Mouse (Mus musculus): ENCODE results near the gene Git1. TPM values are rescaled to one million over a fixed set of nuclear protein-coding genes. Genes with fewer than 3 reads are reported as not detected.

Gene Git1
- polyA plus RNA-seq, 1 experiment = 110 TPM

- Histone ChIP-seq H3K27me3 (ENCODE audit: control insufficient read depth, insufficient read depth, low read length) (no peaks in the 10 kb centered on the region), H3K27ac (ENCODE audit: insufficient read depth, low read length) (0 out of 2 replicates have a peak overlapping the region, but pooled peaks have one; percentile 29), H3K4me1 (ENCODE audit: control insufficient read depth, insufficient read depth, low read length) (peaks cover 40% of the 10 kb centered on the region), H3K4me3 (replicated peaks; ENCODE audit: insufficient read depth, low read depth, low read length) (no peak overlapping the region)
- no peak for DNase-seq
- no peak for TF ChIP-seq CTCF (IDR thresholded peaks at IDR 0.05; ENCODE audit: borderline replicate concordance, insufficient read depth, low read depth, low read length)
- TF ChIP-seq POLR2A (IDR thresholded peaks at IDR 0.05; ENCODE audit: borderline replicate concordance, insufficient read depth, low read length) = no peak
- WGBS = 81% methylated on average over 11 of the region's 11 CpGs
Measured at GRCm38 (mm10) chr11:77483510-77484255, 9.7 kb upstream of the Git1 start.

GRCm38 (mm10) chr11:77485229-77485628, 8.1 kb upstream of the Git1 start:
- peaks cover 42% of the 10 kb centered on the region for H3K4me1 ChIP-seq (ENCODE audit: control insufficient read depth, insufficient read depth, low read length)
- H3K27ac ChIP-seq (ENCODE audit: insufficient read depth, low read length) = no peak overlapping the region
- no peak for TF ChIP-seq CTCF (IDR thresholded peaks at IDR 0.05; ENCODE audit: borderline replicate concordance, insufficient read depth, low read depth, low read length)
- TF ChIP-seq POLR2A (IDR thresholded peaks at IDR 0.05; ENCODE audit: borderline replicate concordance, insufficient read depth, low read length) = no peak
- DNase-seq = no peak
- H3K27me3 ChIP-seq (ENCODE audit: control insufficient read depth, insufficient read depth, low read length) = no peaks in the 10 kb centered on the region
- H3K4me3 ChIP-seq (replicated peaks; ENCODE audit: insufficient read depth, low read depth, low read length) = no peak overlapping the region
- WGBS = 56% methylated on average over 6 of the region's 6 CpGs

DNA sequence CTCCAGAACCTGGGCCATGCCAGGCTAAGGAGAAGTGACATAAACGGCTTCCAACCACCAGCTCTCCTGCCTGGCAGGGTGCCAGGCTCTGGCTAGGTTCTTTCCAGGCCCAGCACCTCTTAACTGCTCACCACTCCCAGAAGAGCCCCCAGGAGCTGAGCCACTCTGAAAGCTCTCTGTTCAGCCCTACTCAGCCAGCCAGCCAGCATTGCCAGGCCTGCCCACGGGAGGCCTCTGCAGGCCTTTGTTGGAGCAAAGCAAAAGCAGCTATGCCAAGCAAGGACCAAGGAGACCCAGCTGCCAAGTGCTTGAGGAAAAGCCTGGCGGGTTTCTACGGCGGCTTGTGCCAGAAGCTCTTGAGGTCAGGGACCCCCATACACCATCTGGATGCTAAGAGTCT, 6.6 kb upstream of the Git1 start:
- WGBS = 4% methylated on average over 5 of the region's 5 CpGs
- peak; percentile 72 to 75 for DNase-seq

DNA sequence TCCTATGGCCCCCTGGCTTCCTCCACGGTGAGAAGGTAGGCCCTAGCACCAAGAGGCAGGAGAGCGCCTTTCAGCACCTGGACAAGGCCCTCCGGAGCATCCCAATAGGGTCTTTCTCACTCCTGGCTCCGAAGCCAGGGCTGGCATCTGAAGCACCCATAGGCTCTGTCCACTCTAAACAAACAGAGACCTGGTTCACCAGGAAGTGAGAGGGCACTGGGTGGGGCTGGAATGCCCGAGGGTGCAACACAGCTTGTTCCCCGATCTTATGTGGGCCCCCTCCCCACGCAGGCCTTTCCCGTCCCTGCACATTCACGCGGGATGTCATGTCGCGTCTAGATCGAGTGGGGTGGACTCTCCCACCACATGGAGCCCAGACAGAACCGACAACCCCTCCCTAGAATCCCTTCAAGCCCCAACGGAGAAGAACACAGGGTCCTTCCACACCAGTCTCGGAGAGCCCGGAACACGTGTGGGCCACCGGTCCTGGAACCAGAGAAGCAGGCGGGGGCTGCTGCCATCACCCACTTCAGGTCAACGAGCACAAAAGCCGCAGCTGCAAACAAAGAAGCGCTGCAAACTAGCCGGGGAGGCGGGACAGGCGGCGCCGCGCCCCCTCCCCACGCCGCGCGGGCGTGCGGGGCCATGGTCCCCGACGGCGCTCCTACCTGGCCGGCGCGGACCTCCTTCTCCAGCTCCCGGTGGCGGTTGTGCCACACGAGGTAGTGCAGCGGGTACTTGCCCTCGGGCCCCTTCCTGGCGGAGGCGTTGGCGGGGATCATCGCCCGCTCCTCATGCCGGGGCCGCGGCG, 4.4 kb upstream of the Git1 start:
- peak in 1 of 2 experiments; percentile 64 for DNase-seq
- Histone ChIP-seq H3K27ac (ENCODE audit: insufficient read depth, low read length) (peak overlapping the region; percentile 47; the same call in 1 of the 2 replicates), H3K4me3 (replicated peaks; ENCODE audit: insufficient read depth, low read depth, low read length) (peak overlapping the region; percentile 58), H3K4me1 (ENCODE audit: control insufficient read depth, insufficient read depth, low read length) (peaks cover 27% of the 10 kb centered on the region), H3K27me3 (ENCODE audit: control insufficient read depth, insufficient read depth, low read length) (no peaks in the 10 kb centered on the region)
- TF ChIP-seq POLR2A (IDR thresholded peaks at IDR 0.05; ENCODE audit: borderline replicate concordance, insufficient read depth, low read length) = no peak
- TF ChIP-seq CTCF (IDR thresholded peaks at IDR 0.05; ENCODE audit: borderline replicate concordance, insufficient read depth, low read depth, low read length) = no peak
- 4% methylated on average over 55 of the region's 55 CpGs for WGBS

More for the DNA sequence above, 6.6 kb upstream of the Git1 start:
- H3K27me3 ChIP-seq (ENCODE audit: control insufficient read depth, insufficient read depth, low read length) = no peaks in the 10 kb centered on the region
- TF ChIP-seq CTCF (IDR thresholded peaks at IDR 0.05; ENCODE audit: borderline replicate concordance, insufficient read depth, low read depth, low read length) (no peak), POLR2A (IDR thresholded peaks at IDR 0.05; ENCODE audit: borderline replicate concordance, insufficient read depth, low read length) (no peak)
- H3K4me3 ChIP-seq (replicated peaks; ENCODE audit: insufficient read depth, low read depth, low read length) = no peak overlapping the region
- H3K4me1 ChIP-seq (ENCODE audit: control insufficient read depth, insufficient read depth, low read length) = peaks cover 43% of the 10 kb centered on the region
- H3K27ac ChIP-seq (ENCODE audit: insufficient read depth, low read length) = peak overlapping the region; percentile 1; the same call in 1 of the 2 replicates

- 3% methylated on average over 74 of the region's 87 CpGs for WGBS
- Histone ChIP-seq H3K4me1 (ENCODE audit: control insufficient read depth, insufficient read depth, low read length) (peaks cover 24% of the 10 kb centered on the region), H3K27me3 (ENCODE audit: control insufficient read depth, insufficient read depth, low read length) (no peaks in the 10 kb centered on the region), H3K27ac (ENCODE audit: insufficient read depth, low read length) (peak within 1 kb of the TSS; percentile 67), H3K4me3 (replicated peaks; ENCODE audit: insufficient read depth, low read depth, low read length) (peak within 1 kb of the TSS; percentile 58)
- DNase-seq = peak; percentile 87 to 88
- TF ChIP-seq POLR2A (IDR thresholded peaks at IDR 0.05; ENCODE audit: borderline replicate concordance, insufficient read depth, low read length) (0 out of 2 replicates have a peak, but pooled peaks have one; percentile 42), CTCF (IDR thresholded peaks at IDR 0.05; ENCODE audit: borderline replicate concordance, insufficient read depth, low read depth, low read length) (no peak)
Measured at GRCm38 (mm10) chr11:77489591-77490235, 3.6 kb upstream of the Git1 start, which contains the start of gene Ankrd13b. Gene Ankrd13b (minus strand): TSS chr11:77489678.

GRCm38 (mm10) chr11:77490451-77490850, 2.9 kb upstream of the Git1 start:
- 64% methylated on average over 6 of the region's 6 CpGs for WGBS
- no peak overlapping the region for H3K4me3 ChIP-seq (replicated peaks; ENCODE audit: insufficient read depth, low read depth, low read length)
- H3K27ac ChIP-seq (ENCODE audit: insufficient read depth, low read length) = no peak overlapping the region
- peak in 1 of 2 experiments; percentile 28 for DNase-seq
- no peaks in the 10 kb centered on the region for H3K27me3 ChIP-seq (ENCODE audit: control insufficient read depth, insufficient read depth, low read length)
- peaks cover 23% of the 10 kb centered on the region for H3K4me1 ChIP-seq (ENCODE audit: control insufficient read depth, insufficient read depth, low read length)
- no peak for TF ChIP-seq POLR2A (IDR thresholded peaks at IDR 0.05; ENCODE audit: borderline replicate concordance, insufficient read depth, low read length)
- no peak for TF ChIP-seq CTCF (IDR thresholded peaks at IDR 0.05; ENCODE audit: borderline replicate concordance, insufficient read depth, low read depth, low read length)

DNA sequence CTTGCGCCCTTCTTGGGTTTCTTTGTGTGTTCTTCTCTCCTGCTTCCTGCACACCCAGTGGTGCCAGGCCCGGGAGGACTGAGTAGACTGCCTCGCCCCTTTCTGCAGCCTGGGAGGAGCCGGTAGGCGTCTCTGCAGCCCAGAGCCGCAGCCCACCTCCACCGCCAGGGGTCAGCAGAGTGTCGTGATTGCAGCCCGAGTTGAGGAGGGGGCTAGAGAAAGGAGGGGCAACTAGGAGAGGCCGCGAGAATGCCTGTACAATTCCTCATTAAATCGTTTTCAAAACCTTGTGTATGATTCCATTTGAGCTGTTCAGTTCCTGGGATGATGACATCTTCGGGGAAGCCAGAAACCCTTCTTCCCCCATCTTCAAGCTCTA, 2.2 kb upstream of the Git1 start:
- Histone ChIP-seq H3K4me3 (replicated peaks; ENCODE audit: insufficient read depth, low read depth, low read length) (peak overlapping the region; percentile 16), H3K27ac (ENCODE audit: insufficient read depth, low read length) (peak overlapping the region; percentile 61; the same call in 1 of the 2 replicates), H3K4me1 (ENCODE audit: control insufficient read depth, insufficient read depth, low read length) (peaks cover 17% of the 10 kb centered on the region), H3K27me3 (ENCODE audit: control insufficient read depth, insufficient read depth, low read length) (no peaks in the 10 kb centered on the region)
- WGBS = 2% methylated on average over 13 of the region's 13 CpGs
- peak; percentile 86 for TF ChIP-seq CTCF (IDR thresholded peaks at IDR 0.05; ENCODE audit: borderline replicate concordance, insufficient read depth, low read depth, low read length)
- no peak for TF ChIP-seq POLR2A (IDR thresholded peaks at IDR 0.05; ENCODE audit: borderline replicate concordance, insufficient read depth, low read length)
- DNase-seq = peak; percentile 84 to 88

Measured in cerebellum, adult 2 months (tissue).